Mouse (Mus musculus) stomach, postnatal 0 days (tissue): ENCODE results near the gene Rpl35. TPM values are rescaled to one million over a fixed set of nuclear protein-coding genes. Genes with fewer than 3 reads are reported as not detected.

ENCODE experiments used
- ATAC-seq: fragments of 200-750 bp; cut with Nextera tagmentation; 2 replicates; pipeline ENCODE4 v1.8.0; 2017; ENCODE audit not compliant: low FRiP score, low TSS enrichment
- DNase-seq: peaks from one replicate; pipeline ENCODE4 v3.0.0-alpha.2; 2016; ENCODE audit warnings: low spot score
- H3K27ac ChIP-seq: fragments of 300-500 bp; sonication (generic); replicated peaks from 2 replicates; pipeline ENCODE4 v1.5.1; 2014; ENCODE audit warnings: mild to moderate bottlenecking, control low read depth
- H3K27me3 ChIP-seq: fragments of 300-500 bp; sonication (generic); 2 replicates; pipeline ENCODE4 v1.6.1; 2014; ENCODE audit warnings: low read length; ENCODE audit not compliant: control insufficient read depth, insufficient read depth
- H3K36me3 ChIP-seq: fragments of 300-500 bp; sonication (generic); 2 replicates; pipeline ENCODE4 v1.6.1; 2014; ENCODE audit warnings: low read length, mixed read lengths; ENCODE audit not compliant: control insufficient read depth, insufficient read depth
- H3K4me1 ChIP-seq: fragments of 300-500 bp; sonication (generic); replicated peaks from 2 replicates; pipeline ENCODE4 v1.6.1; 2014; ENCODE audit warnings: antibody characterized with exemption; ENCODE audit not compliant: control insufficient read depth, insufficient read depth
- H3K4me2 ChIP-seq: fragments of 300-500 bp; sonication (generic); replicated peaks from 2 replicates; pipeline ENCODE4 v1.6.1; 2014; ENCODE audit warnings: low read depth, mild to moderate bottlenecking, control low read depth, moderate library complexity
- H3K4me3 ChIP-seq: fragments of 300-500 bp; sonication (generic); 2 replicates; pipeline ENCODE4 v1.5.1; 2014; ENCODE audit warnings: low read depth, low read length, control low read depth
- H3K9ac ChIP-seq: fragments of 300-500 bp; sonication (generic); 2 replicates; pipeline ENCODE4 v1.6.1; 2014; ENCODE audit warnings: mild to moderate bottlenecking, low read length, control low read depth, mixed read lengths
- H3K9me3 ChIP-seq: fragments of 300-500 bp; sonication (generic); 2 replicates; pipeline ENCODE4 v1.6.1; 2016; ENCODE audit warnings: low read length; ENCODE audit not compliant: control insufficient read depth
- CTCF ChIP-seq: IDR thresholded peaks from 2 replicates; pipeline ENCODE4 v1.5.1; 2016; ENCODE audit warnings: antibody characterized with exemption, low read depth, mild to moderate bottlenecking, moderate library complexity
- EP300 ChIP-seq: optimal IDR thresholded peaks from 2 replicates; pipeline ENCODE3; 2016; ENCODE audit warnings: antibody characterized with exemption
- WGBS: fragments of 180-500 bp; shearing (Covaris S2); extraction: QIAGEN DNeasy Blood & Tissue Kit; methylation state at CpG from one replicate; pipeline ENCODE4 v1.1.7; 2014; 5-methylcytosine and 5-hydroxymethylcytosine counted together
- polyA plus RNA-seq: library from polyadenylated mRNA; unstranded; fragments of >200 nt; fragmentation: Nextera tagmentation; extraction: Ambion mirVana; gene quantifications from 2 replicates; pipeline ENCODE4 v1.2.1, GENCODE M21; 2015

Rpl35 gene
- polyA plus RNA-seq, 1 experiment from 2014 or later = 1,016 TPM

GRCm38 (mm10) chr2:38953152-38953883, 52.1 kb downstream of the Rpl35 start:
- WGBS = 64% methylated on average over 5 of the region's 5 CpGs
- ATAC-seq (no peak), DNase-seq (no peak)
- Histone ChIP-seq H3K4me3 (no peak overlapping the region), H3K27ac (no peak overlapping the region), H3K4me1 (no peaks in the 10 kb centered on the region), H3K4me2 (no peak overlapping the region), H3K9me3 (no peaks in the 10 kb centered on the region), H3K9ac (no peak overlapping the region), H3K27me3 (no peaks in the 10 kb centered on the region), H3K36me3 (no peaks in the 10 kb centered on the region)
- TF ChIP-seq EP300 (no peak), CTCF (no peak)

Other genes starting within 250 kb of the Rpl35 start
- gene Nr6a1, start 77.9 kb downstream of the Rpl35 start, polyA plus RNA-seq = 0.59 and 1.2 TPM in 2 replicates
- gene Olfml2a, start 73.6 kb downstream of the Rpl35 start, polyA plus RNA-seq = 2.7 and 3.5 TPM in 2 replicates
- gene Wdr38, start 8.1 kb downstream of the Rpl35 start, polyA plus RNA-seq = 0.81 and 1.1 TPM in 2 replicates
- 136 and 142 TPM in 2 replicates for gene Arpc5l, start 276 bp downstream of the Rpl35 start, polyA plus RNA-seq
- 20.7 and 22.0 TPM in 2 replicates for gene Golga1, start 59.9 kb upstream of the Rpl35 start, polyA plus RNA-seq
- 2.6 and 3.3 TPM in 2 replicates for gene Scai, start 185.1 kb upstream of the Rpl35 start, polyA plus RNA-seq
- gene Ppp6c, start 220.8 kb upstream of the Rpl35 start, polyA plus RNA-seq = 59.5 and 59.6 TPM in 2 replicates